Mouse (Mus musculus) MEL (cell line): ENCODE measurements at regions not wholly inside any gene's neighbourhood (a gene's known extent, or its start where the extent isn't known, plus 50 kb on each side); places are given as distances from the start of the nearest gene placed in this dataset.

Experiments used
- DNase-seq: peaks from one replicate; pipeline ENCODE4 v3.0.0; 2011; ENCODE audit warnings: low read depth, low spot score
- H3K27ac ChIP-seq: 2 replicates; pipeline ENCODE4 v1.5.1; 2012; ENCODE audit warnings: low read depth, mild to moderate bottlenecking, control low read depth, low read length, moderate library complexity; ENCODE audit not compliant: control insufficient read depth
- H3K27me3 ChIP-seq, 2 experiments: fragments of 150-350 bp in 1 of 2; sonication (generic) in 1 of 2; 2 replicates each; pipeline ENCODE4 v1.6.1; 2012; ENCODE audit warnings: low read length in 2 of 2, mild to moderate bottlenecking in 2 of 2, improper control_type of control experiment in 1 of 2, moderate library complexity in 1 of 2; ENCODE audit not compliant: insufficient read depth in 2 of 2, control insufficient read depth in 1 of 2
- H3K36me3 ChIP-seq, 2 experiments: 2 replicates each; pipeline ENCODE4 v1.6.1; 2012 to 2014; ENCODE audit warnings: low read length in 2 of 2, improper control_type of control experiment in 1 of 2, inconsistent platforms in 1 of 2, mild to moderate bottlenecking in 1 of 2; ENCODE audit not compliant: insufficient read depth in 2 of 2, control insufficient read depth in 1 of 2
- H3K4me1 ChIP-seq, 2 experiments: fragments of 150-350 bp in 1 of 2; sonication (generic) in 1 of 2; 2 replicates each; pipeline ENCODE4 v1.6.1; 2012; ENCODE audit warnings: low read length in 2 of 2, improper control_type of control experiment in 1 of 2, mild to moderate bottlenecking in 1 of 2; ENCODE audit not compliant: insufficient read depth in 2 of 2, control insufficient read depth in 1 of 2
- H3K4me3 ChIP-seq, 2 experiments: fragments of 150-350 bp in 1 of 2; sonication (generic) in 1 of 2; 2 replicates each; pipeline ENCODE4 v1.5.1; 2012; ENCODE audit warnings: low read depth in 2 of 2, low read length in 2 of 2, mild to moderate bottlenecking in 2 of 2, moderate library complexity in 2 of 2, control low read depth in 1 of 2, improper control_type of control experiment in 1 of 2; ENCODE audit not compliant: control insufficient read depth in 1 of 2, insufficient read depth in 1 of 2
- H3K79me2 ChIP-seq: 2 replicates; pipeline ENCODE4 v1.6.1; 2012; ENCODE audit warnings: mild to moderate bottlenecking, low read length, moderate library complexity; ENCODE audit not compliant: control insufficient read depth, poor library complexity, insufficient read depth
- H3K9ac ChIP-seq: 2 replicates; pipeline ENCODE4 v1.6.1; 2012; ENCODE audit warnings: low read depth, mild to moderate bottlenecking, control low read depth, low read length, moderate library complexity; ENCODE audit not compliant: control insufficient read depth, poor library complexity, severe bottlenecking
- H3K9me3 ChIP-seq: fragments of 150-350 bp; sonication (generic); replicated peaks from 2 replicates; pipeline ENCODE4 v1.6.1; 2012; ENCODE audit warnings: mild to moderate bottlenecking, low read length, improper control_type of control experiment, moderate library complexity; ENCODE audit not compliant: insufficient read depth
- CHD1 ChIP-seq: IDR thresholded peaks from 2 replicates; pipeline ENCODE4 v1.6.1; 2012; ENCODE audit warnings: low read depth, mild to moderate bottlenecking, inconsistent platforms, low read length, improper control_type of control experiment
- CHD2 ChIP-seq: IDR thresholded peaks from 2 replicates; pipeline ENCODE4 v1.6.1; 2011; ENCODE audit warnings: low read length, improper control_type of control experiment
- CTCF ChIP-seq, 3 experiments: IDR thresholded peaks in 2 of 3; conservative IDR thresholded peaks in 1 of 3; 2 replicates each; pipeline ENCODE4 v1.5.1; 2011 to 2012; ENCODE audit warnings: low read length in 3 of 3, low read depth in 2 of 3, mild to moderate bottlenecking in 2 of 3, improper control_type of control experiment in 1 of 3, inconsistent platforms in 1 of 3, mixed read lengths in 1 of 3, moderate library complexity in 1 of 3; ENCODE audit not compliant: control insufficient read depth in 1 of 3, insufficient read depth in 1 of 3, poor library complexity in 1 of 3, severe bottlenecking in 1 of 3
- E2F4 ChIP-seq: IDR thresholded peaks from 2 replicates; pipeline ENCODE4 v1.6.1; 2011; ENCODE audit warnings: low read depth, low read length, improper control_type of control experiment, borderline replicate concordance
- ETS1 ChIP-seq: IDR thresholded peaks from 2 replicates; pipeline ENCODE4 v1.6.1; 2012; ENCODE audit warnings: low read depth, mild to moderate bottlenecking, inconsistent platforms, low read length, improper control_type of control experiment, moderate library complexity
- GABPA ChIP-seq: IDR thresholded peaks from 2 replicates; pipeline ENCODE4 v1.6.1; 2012; ENCODE audit warnings: low read depth, mild to moderate bottlenecking, inconsistent platforms, low read length, improper control_type of control experiment, moderate library complexity
- MYB ChIP-seq: IDR thresholded peaks from 2 replicates; pipeline ENCODE4 v1.6.1; 2011; ENCODE audit warnings: mild to moderate bottlenecking, low read depth, low read length, improper control_type of control experiment
- NRF1 ChIP-seq: IDR thresholded peaks from 2 replicates; pipeline ENCODE4 v1.6.1; 2014; ENCODE audit warnings: low read depth, mild to moderate bottlenecking, inconsistent platforms, low read length, improper control_type of control experiment, moderate library complexity; ENCODE audit not compliant: poor library complexity, insufficient read depth, severe bottlenecking
- SIN3A ChIP-seq: IDR thresholded peaks from 2 replicates; pipeline ENCODE4 v1.6.1; 2012; ENCODE audit warnings: low read length, improper control_type of control experiment, inconsistent platforms
- TAL1 ChIP-seq: IDR thresholded peaks from 2 replicates; pipeline ENCODE4 v1.6.1; 2012; ENCODE audit warnings: mild to moderate bottlenecking, inconsistent platforms, low read length, moderate library complexity, mixed read lengths
- USF2 ChIP-seq, 2 experiments: IDR thresholded peaks; 2 replicates each; pipeline ENCODE4 v1.6.1; 2011 to 2012; ENCODE audit warnings: improper control_type of control experiment in 2 of 2, low read length in 2 of 2, borderline replicate concordance in 1 of 2, inconsistent platforms in 1 of 2, low read depth in 1 of 2, mild to moderate bottlenecking in 1 of 2; ENCODE audit not compliant: insufficient read depth in 1 of 2
- ZKSCAN1 ChIP-seq: IDR thresholded peaks from 2 replicates; pipeline ENCODE4 v1.6.1; 2012; ENCODE audit warnings: low read depth, mild to moderate bottlenecking, inconsistent platforms, low read length, improper control_type of control experiment, moderate library complexity
- ZMIZ1 ChIP-seq: IDR thresholded peaks from 2 replicates; pipeline ENCODE4 v1.6.1; 2012; ENCODE audit warnings: low read depth, mild to moderate bottlenecking, inconsistent platforms, low read length, improper control_type of control experiment, moderate library complexity
- ZNF384 ChIP-seq: IDR thresholded peaks from 2 replicates; pipeline ENCODE4 v1.6.1; 2012; ENCODE audit warnings: low read depth, mild to moderate bottlenecking, inconsistent platforms, low read length, improper control_type of control experiment

DNA sequence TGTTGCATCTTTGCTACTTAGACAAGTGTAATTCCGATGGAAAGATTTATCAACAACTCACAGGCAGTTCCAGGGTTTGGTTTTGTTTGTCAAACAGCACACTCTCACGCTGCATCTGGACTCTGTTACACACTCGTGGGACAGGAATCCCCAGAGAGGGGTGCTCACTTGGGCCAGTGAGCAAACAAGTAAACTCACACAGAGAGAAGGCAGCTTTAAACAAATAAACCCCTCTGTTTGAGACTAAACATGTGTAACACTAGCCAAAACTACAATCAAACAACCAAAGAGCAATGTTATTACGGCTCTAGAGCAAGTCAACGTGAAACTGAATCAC, 65.0 kb upstream of the Tmco5 start:
- Histone ChIP-seq H3K79me2 (no peaks in the 10 kb centered on the region), H3K4me3 (no peak overlapping the region), H3K36me3 (no peaks in the 10 kb centered on the region), H3K4me1 (no peaks in the 10 kb centered on the region), H3K9me3 (no peaks in the 10 kb centered on the region), H3K27ac (no peak overlapping the region), H3K9ac (no peak overlapping the region), H3K27me3 (no peaks in the 10 kb centered on the region)
- no peak for DNase-seq
- TF ChIP-seq E2F4 (no peak), USF2 (IDR thresholded peaks at IDR 0.05; ENCODE audit: borderline replicate concordance in 1 of 2, insufficient read depth in 1 of 2, low read depth in 1 of 2, low read length in 2 of 2) (no peak), ZNF384 (no peak), TAL1 (no peak), NRF1 (no peak), ETS1 (no peak), CHD1 (no peak), ZKSCAN1 (no peak), MYB (no peak), CTCF (IDR thresholded peaks at IDR 0.05 in 2 of 3, conservative IDR thresholded peaks at IDR 0.05 in 1 of 3; ENCODE audit: control insufficient read depth in 1 of 3, insufficient read depth in 1 of 3, low read depth in 2 of 3, low read length in 3 of 3, poor library complexity in 1 of 3, severe bottlenecking in 1 of 3) (no peak), GABPA (no peak)

DNA sequence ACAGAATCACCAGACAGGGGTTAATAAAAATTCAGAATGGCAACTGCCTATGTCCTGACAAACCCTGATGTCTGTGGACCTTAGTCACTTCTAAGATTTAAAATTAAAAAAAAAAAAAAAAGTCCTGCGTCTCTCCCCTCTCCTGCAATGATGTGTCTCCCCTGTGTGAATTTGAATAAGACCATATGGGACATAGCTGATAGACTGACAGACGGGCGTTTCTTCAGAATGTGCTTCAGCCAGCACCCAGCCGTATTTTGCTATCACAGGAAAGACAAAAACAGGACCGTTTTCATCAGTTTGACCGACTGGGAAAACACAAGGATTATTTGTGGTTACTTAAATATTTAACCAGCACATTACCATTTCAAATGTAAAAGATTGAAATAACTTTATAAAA, 61.4 kb upstream of the Tmco5 start:
- TF ChIP-seq ZMIZ1: no peak
- no peak for TF ChIP-seq CHD2
- no peak for TF ChIP-seq USF2 (IDR thresholded peaks at IDR 0.05; ENCODE audit: borderline replicate concordance in 1 of 2, insufficient read depth in 1 of 2, low read depth in 1 of 2, low read length in 2 of 2)
- no peaks in the 10 kb centered on the region for H3K4me1 ChIP-seq
- H3K9ac ChIP-seq: no peak overlapping the region
- H3K9me3 ChIP-seq: no peaks in the 10 kb centered on the region
- no peak for DNase-seq
- H3K4me3 ChIP-seq: no peak overlapping the region
- H3K27ac ChIP-seq: no peak overlapping the region
- H3K27me3 ChIP-seq: no peaks in the 10 kb centered on the region
- H3K79me2 ChIP-seq: no peaks in the 10 kb centered on the region
- no peaks in the 10 kb centered on the region for H3K36me3 ChIP-seq

DNA sequence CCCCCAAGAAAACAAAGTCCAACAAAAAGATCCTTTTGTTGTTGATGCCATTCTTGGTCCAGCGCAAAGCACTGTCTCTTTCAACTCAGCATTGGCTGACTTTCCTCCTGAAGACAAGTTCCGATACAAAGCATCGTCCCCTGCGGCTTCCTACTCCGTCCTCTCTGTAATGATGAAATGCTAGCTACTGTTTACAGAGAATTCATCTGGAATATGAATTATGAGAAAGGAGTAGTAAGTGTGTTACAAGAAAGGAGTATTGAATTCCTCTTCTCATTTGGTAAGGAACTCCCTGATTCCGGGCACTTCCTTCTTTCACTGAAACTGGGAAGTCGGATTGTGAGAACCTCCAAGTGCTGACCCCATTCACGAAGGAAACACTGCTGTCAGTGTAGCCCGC, 60.9 kb upstream of the Tmco5 start:
- no peaks in the 10 kb centered on the region for H3K36me3 ChIP-seq

More for the DNA sequence above, 60.9 kb upstream of the Tmco5 start:
- Histone ChIP-seq H3K9me3 (no peaks in the 10 kb centered on the region), H3K27me3 (no peaks in the 10 kb centered on the region), H3K4me1 (no peaks in the 10 kb centered on the region), H3K4me3 (no peak overlapping the region), H3K79me2 (no peaks in the 10 kb centered on the region), H3K27ac (no peak overlapping the region), H3K9ac (no peak overlapping the region)
- TF ChIP-seq E2F4 (no peak), SIN3A (no peak), NRF1 (no peak)
- no peak for DNase-seq
